Mouse (Mus musculus) embryonic facial prominence, embryonic 11.5 days (tissue): Measurements from ENCODE around the gene Sh2d4b. TPM values are rescaled to one million over a fixed set of nuclear protein-coding genes. Genes with fewer than 3 reads are reported as not detected.

ENCODE experiments used
- ATAC-seq: fragments of 200-750 bp; cut with Nextera tagmentation; replicated peaks from 2 replicates; pipeline ENCODE4 v1.8.0; 2017; ENCODE audit warnings: low read depth; ENCODE audit not compliant: insufficient number of reproducible peaks, low FRiP score, low TSS enrichment
- DNase-seq: peaks from one replicate; pipeline ENCODE4 v3.0.0-alpha.2; 2015; ENCODE audit warnings: low spot score
- H3K27ac ChIP-seq: fragments of 300-500 bp; sonication (generic); replicated peaks from 2 replicates; pipeline ENCODE4 v1.5.1; 2014; ENCODE audit warnings: mild to moderate bottlenecking, low read depth, low read length, control low read depth
- H3K27me3 ChIP-seq: fragments of 300-500 bp; sonication (generic); 2 replicates; pipeline ENCODE4 v1.6.1; 2014; ENCODE audit warnings: mild to moderate bottlenecking, low read length, moderate library complexity, mixed read lengths; ENCODE audit not compliant: control insufficient read depth, insufficient read depth
- H3K36me3 ChIP-seq: fragments of 300-500 bp; sonication (generic); replicated peaks from 2 replicates; pipeline ENCODE4 v1.6.1; 2014; ENCODE audit warnings: low read depth, mild to moderate bottlenecking, low read length, moderate library complexity, mixed read lengths; ENCODE audit not compliant: control insufficient read depth, insufficient read depth
- H3K4me1 ChIP-seq: fragments of 300-500 bp; sonication (generic); 2 replicates; pipeline ENCODE4 v1.6.1; 2014; ENCODE audit warnings: low read length, mixed read lengths; ENCODE audit not compliant: control insufficient read depth, insufficient read depth
- H3K4me2 ChIP-seq: fragments of 300-500 bp; sonication (generic); 2 replicates; pipeline ENCODE4 v1.6.1; 2014; ENCODE audit warnings: low read depth, mild to moderate bottlenecking, control low read depth, low read length, moderate library complexity
- H3K4me3 ChIP-seq: fragments of 300-500 bp; sonication (generic); 2 replicates; pipeline ENCODE4 v1.5.1; 2014; ENCODE audit warnings: low read depth, low read length, control low read depth
- H3K9ac ChIP-seq: fragments of 300-500 bp; sonication (generic); replicated peaks from 2 replicates; pipeline ENCODE4 v1.6.1; 2014; ENCODE audit warnings: mild to moderate bottlenecking, control low read depth, low read length
- H3K9me3 ChIP-seq: fragments of 300-500 bp; sonication (generic); replicated peaks from 2 replicates; pipeline ENCODE4 v1.6.1; 2016; ENCODE audit warnings: mild to moderate bottlenecking, low read length, inconsistent platforms, mixed read lengths; ENCODE audit not compliant: control insufficient read depth
- WGBS: fragments of 180-500 bp; shearing (Covaris S2); extraction: QIAGEN DNeasy Blood & Tissue Kit; methylation state at CpG from one replicate; pipeline ENCODE4 v1.1.7; 2014; 5-methylcytosine and 5-hydroxymethylcytosine counted together
- polyA plus RNA-seq: library from polyadenylated mRNA; unstranded; fragments of >200 nt; fragmentation: Nextera tagmentation; extraction: Ambion mirVana; gene quantifications from 2 replicates; pipeline ENCODE4 v1.2.1, GENCODE M21; 2014

Sh2d4b gene
- polyA plus RNA-seq, 1 experiment from 2014 or later, result 0.66 TPM

DNA sequence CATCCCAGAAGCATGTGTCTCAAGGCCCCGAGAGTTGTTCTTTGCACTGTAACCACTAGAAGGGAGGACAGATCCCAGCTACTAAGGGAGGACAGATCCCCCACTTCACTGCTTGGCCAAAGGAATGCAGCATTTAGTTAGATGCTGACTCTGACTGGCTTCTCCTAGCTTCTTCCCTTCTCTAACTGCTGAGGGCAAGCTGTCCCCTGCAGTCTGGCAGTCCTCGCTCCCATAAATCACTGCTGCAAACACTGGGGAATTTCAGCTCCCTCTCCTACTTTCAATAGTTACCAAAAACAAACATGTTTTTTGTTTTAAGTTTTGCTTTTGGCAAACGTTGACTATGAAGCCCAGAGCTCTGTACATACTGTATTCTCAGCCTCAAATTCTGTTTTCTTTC lies 22.5 kb downstream of the Sh2d4b start:
- no peak for DNase-seq
- WGBS, result 72% methylated on average over 3 of the region's 3 CpGs
- no peaks in the 10 kb centered on the region for H3K9me3 ChIP-seq
- no peak overlapping the region for H3K27ac ChIP-seq
- H3K9ac ChIP-seq, result no peak overlapping the region
- no peak for ATAC-seq
- no peak overlapping the region for H3K4me3 ChIP-seq
- no peaks in the 10 kb centered on the region for H3K4me1 ChIP-seq
- no peaks in the 10 kb centered on the region for H3K27me3 ChIP-seq
- H3K36me3 ChIP-seq, result no peaks in the 10 kb centered on the region
- H3K4me2 ChIP-seq, result no peak overlapping the region

DNA sequence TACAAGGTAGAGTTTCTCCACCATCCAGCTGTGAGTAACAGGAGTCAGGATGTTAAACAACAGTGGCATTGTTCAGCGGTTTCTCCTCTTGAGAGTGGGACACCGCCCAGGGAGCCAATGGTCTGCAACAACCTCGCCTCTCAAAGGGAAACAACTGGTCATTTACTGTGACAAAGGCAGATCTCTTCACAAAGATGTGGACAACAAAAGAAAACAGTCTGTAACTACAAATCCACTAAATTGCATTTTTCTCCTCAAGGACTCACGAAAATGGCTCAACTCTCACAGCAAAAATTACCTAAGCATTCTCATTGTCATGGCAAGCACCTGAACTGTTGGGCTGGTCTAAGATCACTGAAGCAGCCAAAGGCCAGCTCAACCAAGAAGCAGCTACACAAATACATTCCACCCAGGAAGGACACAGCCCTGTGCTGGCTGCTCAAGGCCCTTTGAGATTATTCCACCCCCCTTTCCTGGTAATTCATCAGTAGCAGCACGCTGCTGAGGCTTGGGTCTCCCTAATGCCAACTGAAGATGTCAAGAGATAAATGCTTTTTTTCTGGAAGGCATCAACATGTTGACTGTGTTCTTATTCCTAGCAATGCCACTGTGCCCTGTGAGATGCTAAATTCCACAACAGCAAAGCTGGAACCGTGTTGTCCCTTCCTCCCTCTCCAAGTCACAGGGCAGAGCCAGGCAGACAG lies 28.1 kb downstream of the Sh2d4b start:
- ATAC-seq (no peak), DNase-seq (no peak)
- H3K27ac ChIP-seq, result no peak overlapping the region
- no peaks in the 10 kb centered on the region for H3K4me1 ChIP-seq
- no peaks in the 10 kb centered on the region for H3K9me3 ChIP-seq
- no peaks in the 10 kb centered on the region for H3K36me3 ChIP-seq
- H3K4me3 ChIP-seq, result no peak overlapping the region
- no peak overlapping the region for H3K4me2 ChIP-seq
- no peaks in the 10 kb centered on the region for H3K27me3 ChIP-seq
- H3K9ac ChIP-seq, result no peak overlapping the region
- 30% methylated on average over 6 of the region's 6 CpGs for WGBS

DNA sequence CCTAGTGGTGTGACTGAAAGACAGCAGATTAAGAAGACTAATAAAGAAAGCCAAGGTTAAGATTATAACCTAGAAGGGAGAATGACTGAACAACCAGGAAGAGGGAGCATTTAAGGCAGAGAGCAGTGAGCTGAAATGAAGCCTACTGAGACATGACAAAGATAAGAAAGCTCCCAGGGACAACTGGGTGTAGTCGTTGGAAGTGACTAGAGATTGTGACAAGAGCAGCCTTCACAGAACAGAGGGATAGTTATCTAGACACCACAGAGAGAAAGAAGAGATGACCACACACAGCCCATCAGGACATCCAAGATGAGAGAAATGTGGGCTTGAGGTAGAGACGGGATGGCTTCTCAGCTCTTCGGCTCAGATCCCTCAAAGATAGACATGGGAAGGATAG lies 29.4 kb downstream of the Sh2d4b start:
- H3K27me3 ChIP-seq, result no peaks in the 10 kb centered on the region

DNA sequence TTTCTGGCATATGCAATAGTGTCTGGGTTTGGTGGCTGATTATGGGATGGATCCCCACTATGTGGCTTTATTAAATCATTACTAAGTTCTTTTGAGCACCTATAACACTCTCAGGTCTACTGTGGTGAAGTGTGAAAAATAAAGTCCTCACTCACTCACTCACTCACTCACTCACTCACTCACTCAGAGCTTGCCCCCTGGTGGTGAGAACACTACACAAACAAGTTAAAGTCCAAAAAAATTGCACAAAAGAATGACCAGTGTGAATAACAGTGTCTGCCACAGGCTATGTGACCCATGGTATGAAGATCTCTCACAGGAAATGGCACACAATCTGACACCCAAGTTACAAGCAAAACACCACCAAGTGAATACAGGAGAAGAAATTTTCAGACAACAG lies 30.0 kb downstream of the Sh2d4b start:
- Histone ChIP-seq H3K27me3 (no peaks in the 10 kb centered on the region), H3K4me2 (no peak overlapping the region), H3K27ac (no peak overlapping the region), H3K9ac (no peak overlapping the region), H3K4me3 (no peak overlapping the region), H3K9me3 (no peaks in the 10 kb centered on the region), H3K4me1 (no peaks in the 10 kb centered on the region), H3K36me3 (no peaks in the 10 kb centered on the region)
- DNase-seq, result no peak
- ATAC-seq, result no peak

More for the DNA sequence above, 29.4 kb downstream of the Sh2d4b start:
- DNase-seq, result no peak
- Histone ChIP-seq H3K27ac (no peak overlapping the region), H3K4me3 (no peak overlapping the region), H3K4me1 (no peaks in the 10 kb centered on the region), H3K9me3 (no peaks in the 10 kb centered on the region), H3K4me2 (no peak overlapping the region), H3K9ac (no peak overlapping the region), H3K36me3 (no peaks in the 10 kb centered on the region)
- no peak for ATAC-seq
- 82% methylated on average over 3 of the region's 3 CpGs for WGBS

DNA sequence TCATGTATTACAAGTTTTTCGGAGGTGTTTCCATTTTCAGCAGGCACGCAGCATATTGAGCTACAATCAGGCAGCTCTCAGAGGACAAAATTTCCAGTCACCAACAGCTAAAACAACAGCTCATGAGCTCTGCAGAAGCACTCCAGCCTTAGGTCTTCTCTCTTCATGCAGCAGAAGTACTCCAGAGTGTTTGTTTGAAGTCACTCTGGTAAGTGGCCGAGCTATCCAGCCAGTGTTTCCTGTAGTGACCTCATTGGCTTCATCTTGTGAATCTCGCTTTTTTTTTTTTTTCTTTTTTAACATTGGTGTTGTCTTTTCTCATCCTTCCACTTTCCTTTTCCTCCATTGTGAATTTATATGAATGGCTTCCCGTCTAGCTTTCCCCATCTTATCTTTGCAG lies 40.1 kb downstream of the Sh2d4b start:
- Histone ChIP-seq H3K4me2 (no peak overlapping the region), H3K27ac (no peak overlapping the region), H3K4me3 (no peak overlapping the region), H3K27me3 (no peaks in the 10 kb centered on the region), H3K9ac (no peak overlapping the region), H3K4me1 (no peaks in the 10 kb centered on the region), H3K36me3 (no peaks in the 10 kb centered on the region), H3K9me3 (no peaks in the 10 kb centered on the region)
- DNase-seq (no peak), ATAC-seq (no peak)
- 73% methylated on average over 5 of the region's 5 CpGs for WGBS

DNA sequence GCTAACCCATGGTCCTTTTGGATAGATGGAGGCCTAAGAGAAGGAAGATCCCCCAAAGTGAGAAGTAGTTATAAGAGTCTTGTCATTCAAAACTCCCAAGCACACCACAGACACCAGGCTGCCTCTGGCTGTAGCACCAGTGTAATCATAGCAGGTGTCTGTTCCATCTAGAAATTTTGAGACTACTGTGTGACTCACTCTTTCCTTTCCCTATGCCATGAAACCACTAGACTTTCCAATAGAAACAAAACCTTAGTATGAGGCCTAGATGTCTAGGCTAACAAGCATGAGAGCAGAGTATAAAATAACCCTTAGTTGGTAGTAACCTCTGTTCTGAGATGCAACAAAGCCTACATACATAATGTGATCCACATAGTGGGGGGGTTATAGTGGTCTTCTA lies 55.7 kb downstream of the Sh2d4b start:
- DNase-seq (no peak), ATAC-seq (no peak)
- H3K4me3 ChIP-seq, result no peak overlapping the region
- no peaks in the 10 kb centered on the region for H3K36me3 ChIP-seq
- H3K9ac ChIP-seq, result no peak overlapping the region
- no peak overlapping the region for H3K4me2 ChIP-seq
- H3K27ac ChIP-seq, result no peak overlapping the region
- no peaks in the 10 kb centered on the region for H3K4me1 ChIP-seq
- no peaks in the 10 kb centered on the region for H3K27me3 ChIP-seq
- no peaks in the 10 kb centered on the region for H3K9me3 ChIP-seq

DNA sequence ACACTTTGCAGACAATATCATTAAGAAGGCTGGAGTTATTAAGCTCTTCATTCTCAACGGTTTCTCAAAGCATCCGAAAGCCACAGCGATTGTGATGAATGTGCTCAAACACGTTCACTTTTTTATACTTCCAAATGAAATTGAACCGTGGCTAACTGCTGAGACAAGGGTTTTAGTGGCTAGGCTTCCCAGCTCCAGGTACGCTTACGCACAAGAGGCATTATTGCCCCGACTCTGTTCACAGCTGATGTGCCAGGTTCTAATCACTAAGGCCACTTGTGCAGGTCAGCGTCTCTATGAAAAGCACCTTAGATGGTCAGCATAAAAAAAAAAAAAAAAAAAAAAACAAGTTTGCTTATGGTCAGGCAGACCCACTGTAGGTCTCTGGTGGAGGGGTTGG lies 62.6 kb downstream of the Sh2d4b start:
- Histone ChIP-seq H3K9ac (no peak overlapping the region), H3K4me1 (no peaks in the 10 kb centered on the region), H3K36me3 (no peaks in the 10 kb centered on the region), H3K9me3 (no peaks in the 10 kb centered on the region), H3K27ac (no peak overlapping the region), H3K27me3 (no peaks in the 10 kb centered on the region), H3K4me3 (no peak overlapping the region), H3K4me2 (no peak overlapping the region)
- no peak for DNase-seq
- WGBS, result 91% methylated on average over 9 of the region's 9 CpGs
- no peak for ATAC-seq

DNA sequence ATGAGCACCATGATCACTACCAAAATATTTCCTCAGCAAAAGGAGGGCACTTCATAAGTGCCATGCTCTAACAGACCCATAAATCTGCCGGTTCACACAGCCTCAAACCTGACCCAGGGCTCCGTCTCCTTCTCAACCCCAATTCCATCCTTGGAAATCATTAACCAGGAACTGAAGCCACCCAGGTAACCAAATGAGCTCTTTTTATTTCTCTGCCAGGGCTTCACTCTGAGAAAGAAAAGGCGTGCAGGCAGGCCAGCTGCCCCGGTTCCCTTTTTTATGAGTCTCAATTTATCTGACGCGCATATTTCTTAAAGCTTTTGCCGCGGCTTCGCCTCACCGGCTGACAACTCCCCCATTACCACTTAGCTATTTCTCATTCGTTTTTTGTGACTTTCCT lies 63.0 kb downstream of the Sh2d4b start:
- Histone ChIP-seq H3K27ac (no peak overlapping the region), H3K4me2 (no peak overlapping the region), H3K4me1 (no peaks in the 10 kb centered on the region), H3K27me3 (no peaks in the 10 kb centered on the region), H3K9me3 (no peaks in the 10 kb centered on the region), H3K36me3 (no peaks in the 10 kb centered on the region), H3K4me3 (no peak overlapping the region), H3K9ac (no peak overlapping the region)
- ATAC-seq, result no peak
- no peak for DNase-seq
- WGBS, result 90% methylated on average over 11 of the region's 11 CpGs
